Mouse (Mus musculus): ENCODE data around the gene Ramac. TPM values are rescaled to one million over a fixed set of nuclear protein-coding genes. Genes with fewer than 3 reads are reported as not detected.

Ramac gene
- total RNA-seq, 2 experiments from 2014 or later: 63.1 to 64.2 TPM

DNA sequence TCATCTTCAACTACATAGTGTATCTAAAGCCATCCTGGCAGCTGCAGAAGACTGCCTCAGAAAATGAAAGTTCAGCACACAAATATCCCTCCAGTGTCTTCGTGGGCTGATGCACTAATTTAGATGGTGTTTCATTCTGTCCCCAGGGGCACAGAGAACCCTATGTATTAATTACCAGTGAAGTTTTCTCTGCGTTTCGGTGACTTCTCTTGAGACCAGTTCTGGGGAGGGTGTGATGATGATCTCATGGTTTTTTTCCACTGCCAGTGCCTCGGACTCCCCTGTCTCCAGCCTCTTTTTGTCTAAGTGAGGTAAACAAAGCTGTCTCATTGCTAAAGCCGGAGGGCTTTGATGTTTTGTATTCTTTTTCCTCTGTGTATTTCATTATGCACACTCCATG lies 12.6 kb downstream of the Ramac start:
- no peak for DNase-seq (ENCODE audit: low spot score in 2 of 2)

DNA sequence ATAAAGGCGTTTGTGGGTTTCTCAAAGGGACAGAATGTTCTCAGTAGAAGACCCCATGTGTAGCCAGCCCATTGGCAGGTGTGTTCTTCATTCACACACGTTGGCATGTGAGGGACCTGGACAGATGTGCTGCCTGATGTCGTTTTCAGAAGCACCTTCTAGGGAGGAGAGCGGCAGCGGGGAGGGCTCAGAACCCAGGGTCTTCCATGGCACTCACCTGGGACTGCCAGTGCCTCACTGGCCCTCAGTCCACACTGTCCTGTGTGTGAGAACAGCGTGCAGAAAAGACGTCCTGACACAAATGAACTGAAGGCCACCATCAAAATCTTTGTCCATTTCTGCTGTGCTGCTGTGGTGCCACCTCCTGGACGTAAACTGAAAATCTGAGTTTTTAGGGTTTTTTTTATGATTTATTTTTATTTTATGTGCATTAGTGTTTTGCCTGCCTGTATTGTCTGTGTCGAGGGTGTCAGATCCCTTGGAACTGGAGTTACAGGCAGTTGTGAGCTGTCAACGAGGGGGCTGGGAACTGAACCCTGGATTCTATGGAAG lies 15.0 kb downstream of the Ramac start:
- no peak for DNase-seq (ENCODE audit: low spot score in 2 of 2)

DNA sequence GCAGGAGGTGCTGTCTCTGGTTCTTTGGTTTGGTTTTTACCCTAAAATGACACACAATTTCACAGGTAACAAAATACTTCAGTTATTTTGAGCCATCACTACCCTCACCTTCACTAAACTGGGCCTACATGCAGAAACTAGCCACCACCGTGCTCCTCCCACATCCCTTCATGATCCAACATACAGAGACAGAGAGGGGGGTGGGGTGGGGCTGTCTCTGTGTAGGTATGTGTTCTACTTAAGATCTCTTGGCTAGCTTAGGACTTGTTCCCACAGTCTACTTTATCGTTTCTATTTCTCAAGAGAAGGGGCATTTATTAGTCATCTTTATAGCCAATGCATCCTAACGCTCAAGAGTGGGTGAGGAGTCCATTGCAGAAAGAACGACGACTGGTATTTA lies 25.8 kb downstream of the Ramac start:
- DNase-seq (ENCODE audit: low spot score in 2 of 2): no peak

DNA sequence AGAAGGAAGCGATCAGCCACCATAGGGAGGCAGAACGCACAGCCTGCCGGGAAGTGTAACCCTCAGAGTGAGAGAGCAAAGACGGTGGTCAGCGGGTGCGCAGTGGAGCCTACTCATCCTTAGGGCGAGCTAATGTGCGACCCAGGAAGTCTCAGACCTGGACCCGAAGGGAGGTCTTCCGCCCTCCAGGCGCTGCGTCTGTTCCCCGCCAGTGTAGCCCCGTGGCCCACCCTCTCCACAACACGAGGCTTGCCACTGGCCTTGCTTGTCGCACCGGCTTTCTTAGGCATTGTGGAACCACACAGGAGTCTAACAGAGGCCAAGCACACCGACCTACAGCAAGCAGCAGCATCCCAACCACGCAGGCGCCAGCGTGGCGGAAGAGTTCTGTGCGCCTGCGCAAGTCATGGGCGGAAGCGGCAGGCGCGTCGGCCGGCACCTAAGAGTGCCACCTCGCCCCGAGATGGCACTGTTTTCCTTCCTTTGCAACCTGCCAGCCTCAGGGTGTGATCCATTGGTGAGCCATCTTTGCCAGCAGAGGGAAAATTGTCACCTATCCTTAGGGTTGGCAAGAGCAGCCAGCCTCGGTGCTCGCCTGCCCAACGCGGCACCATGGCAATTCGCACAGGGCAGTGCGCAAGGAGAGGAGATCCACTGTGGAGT lies 26.5 kb downstream of the Ramac start, which contains the start of gene 3110040N11Rik:
Gene 3110040N11Rik, minus strand, starts transcription at position 384 of the 663 bp plus-strand sequence.
- DNase-seq (ENCODE audit: low spot score in 2 of 2): peak; percentile 83 to 87

DNA sequence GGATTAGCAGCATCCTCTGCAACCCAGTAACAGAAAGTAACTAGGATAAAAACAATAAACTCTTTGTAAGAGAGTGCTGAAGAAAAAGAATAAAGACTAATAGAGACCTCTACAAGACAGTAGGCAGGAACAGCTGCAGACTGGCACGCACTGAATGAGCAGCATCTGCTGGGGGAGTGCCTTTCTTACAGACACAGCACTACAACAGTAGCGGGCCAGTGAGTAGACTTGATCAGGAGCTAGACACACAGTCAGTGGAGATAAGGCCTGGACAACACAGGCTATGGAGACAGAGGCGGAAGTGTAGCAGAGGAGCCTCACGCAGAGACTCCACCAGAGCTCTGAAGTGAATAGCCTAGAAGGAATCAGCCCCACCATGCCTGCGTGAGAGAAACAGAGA lies 43.3 kb downstream of the Ramac start:
- no peak for DNase-seq (ENCODE audit: low spot score in 2 of 2)

Other genes with a start within 250 kb of the Ramac start
- under 1 TPM; 0.10 to 0.32 TPM for gene Fsd2, start 196.0 kb upstream of the Ramac start, total RNA-seq (2021)
- 10 to 100 TPM; 16.0 to 19.7 TPM for gene Whamm, start 191.7 kb upstream of the Ramac start, total RNA-seq (2021)
- gene Homer2, start 55.4 kb upstream of the Ramac start, total RNA-seq (2021): 100 to 1,000 TPM in 1 of 2 experiments, 10 to 100 TPM in 1; 96.9 to 104 TPM
- 10 to 100 TPM; 27.5 to 29.4 TPM for gene 3110040N11Rik, start 26.6 kb downstream of the Ramac start, total RNA-seq (2021)
- gene Btbd1, start 66.5 kb downstream of the Ramac start, total RNA-seq (2021): 100 to 1,000 TPM; 108 to 112 TPM
- gene Gm10160, start 92.9 kb downstream of the Ramac start, total RNA-seq (2021): not detected
- 10 to 100 TPM; 15.8 to 22.9 TPM for gene Tm6sf1, start 96.1 kb downstream of the Ramac start, total RNA-seq (2021)
- 10 to 100 TPM; 54.9 to 58.9 TPM for gene Hdgfl3, start 171.5 kb downstream of the Ramac start, total RNA-seq (2021)
- gene Bnc1, start 229.4 kb downstream of the Ramac start, total RNA-seq (2021): not detected